Mouse (Mus musculus): Measurements from ENCODE around the gene Six5. TPM values are rescaled to one million over a fixed set of nuclear protein-coding genes. Genes with fewer than 3 reads are reported as not detected.

The Six5 gene
- polyA plus RNA-seq, 1 experiment from 2014 or later = 7.6 TPM

GRCm38 (mm10) chr7:19136673-19137334, 42.4 kb downstream of the Six5 start:
- Histone ChIP-seq H3K9ac (ENCODE audit: low read depth, low read length) (no peak overlapping the region), H3K36me3 (ENCODE audit: insufficient read depth, low read length) (peaks cover 47% of the 10 kb centered on the region), H3K4me2 (ENCODE audit: low read length) (no peak overlapping the region), H3K4me1 (replicated peaks; ENCODE audit: insufficient read depth, low read length) (no peaks in the 10 kb centered on the region), H3K27ac (no peak overlapping the region), H3K4me3 (replicated peaks; ENCODE audit: low read depth, low read length) (no peak overlapping the region), H3K27me3 (ENCODE audit: insufficient read depth, low read length) (no peaks in the 10 kb centered on the region), H3K9me3 (replicated peaks; ENCODE audit: low read length) (no peaks in the 10 kb centered on the region)
- 90% methylated on average over 38 of the region's 38 CpGs for WGBS
- DNase-seq (ENCODE audit: low spot score) (no peak), ATAC-seq (replicated peaks; ENCODE audit: low FRiP score, low read depth) (no peak)
- TF ChIP-seq CTCF (IDR thresholded peaks at IDR 0.05; ENCODE audit: low read depth) = no peak

- Histone ChIP-seq H3K9ac (ENCODE audit: low read depth, low read length) (no peak overlapping the region), H3K27me3 (ENCODE audit: insufficient read depth, low read length) (no peaks in the 10 kb centered on the region), H3K9me3 (replicated peaks; ENCODE audit: low read length) (no peaks in the 10 kb centered on the region), H3K4me3 (replicated peaks; ENCODE audit: low read depth, low read length) (no peak overlapping the region), H3K36me3 (ENCODE audit: insufficient read depth, low read length) (peaks cover 47% of the 10 kb centered on the region), H3K4me1 (replicated peaks; ENCODE audit: insufficient read depth, low read length) (no peaks in the 10 kb centered on the region), H3K4me2 (ENCODE audit: low read length) (no peak overlapping the region), H3K27ac (no peak overlapping the region)
- WGBS = 39% methylated on average over 5 of the region's 5 CpGs
- peak; percentile 60 for DNase-seq (ENCODE audit: low spot score)
- TF ChIP-seq CTCF (IDR thresholded peaks at IDR 0.05; ENCODE audit: low read depth) = peak; percentile 67
- no peak for ATAC-seq (replicated peaks; ENCODE audit: low FRiP score, low read depth)
Measured at GRCm38 (mm10) chr7:19137380-19137779, 43.0 kb downstream of the Six5 start.

GRCm38 (mm10) chr7:19146793-19147192, 52.4 kb downstream of the Six5 start:
- Histone ChIP-seq H3K27me3 (ENCODE audit: insufficient read depth, low read length) (no peaks in the 10 kb centered on the region), H3K4me3 (replicated peaks; ENCODE audit: low read depth, low read length) (no peak overlapping the region), H3K9ac (ENCODE audit: low read depth, low read length) (no peak overlapping the region), H3K27ac (no peak overlapping the region), H3K4me1 (replicated peaks; ENCODE audit: insufficient read depth, low read length) (peaks cover 13% of the 10 kb centered on the region), H3K9me3 (replicated peaks; ENCODE audit: low read length) (no peaks in the 10 kb centered on the region), H3K36me3 (ENCODE audit: insufficient read depth, low read length) (peaks cover 10% of the 10 kb centered on the region; the same call in 1 of the 2 replicates), H3K4me2 (ENCODE audit: low read length) (no peak overlapping the region)
- ATAC-seq (replicated peaks; ENCODE audit: low FRiP score, low read depth) (no peak), DNase-seq (ENCODE audit: low spot score) (no peak)
- WGBS = 93% methylated on average over 10 of the region's 10 CpGs
- TF ChIP-seq CTCF (IDR thresholded peaks at IDR 0.05; ENCODE audit: low read depth) = no peak

GRCm38 (mm10) chr7:19147497-19148045, 53.2 kb downstream of the Six5 start:
- Histone ChIP-seq H3K9ac (ENCODE audit: low read depth, low read length) (no peak overlapping the region), H3K27me3 (ENCODE audit: insufficient read depth, low read length) (no peaks in the 10 kb centered on the region), H3K36me3 (ENCODE audit: insufficient read depth, low read length) (peaks cover 15% of the 10 kb centered on the region; the same call in 1 of the 2 replicates), H3K27ac (no peak overlapping the region), H3K4me3 (replicated peaks; ENCODE audit: low read depth, low read length) (no peak overlapping the region), H3K4me1 (replicated peaks; ENCODE audit: insufficient read depth, low read length) (peaks cover 13% of the 10 kb centered on the region), H3K4me2 (ENCODE audit: low read length) (no peak overlapping the region), H3K9me3 (replicated peaks; ENCODE audit: low read length) (no peaks in the 10 kb centered on the region)
- DNase-seq (ENCODE audit: low spot score) (peak; percentile 43), ATAC-seq (replicated peaks; ENCODE audit: low FRiP score, low read depth) (no peak)
- 39% methylated on average over 6 of the region's 6 CpGs for WGBS
- TF ChIP-seq CTCF (IDR thresholded peaks at IDR 0.05; ENCODE audit: low read depth) = no peak

Small RNAs within 50 kb of the gene (microRNA-seq; reads per million reads assigned to microRNA genes)
- not detected for gene Mir3100

Other genes with a start within 250 kb of the Six5 start
- gene Pglyrp1, start 223.3 kb upstream of the Six5 start, polyA plus RNA-seq (2015; fragmentation: Nextera tagmentation; extraction: Ambion mirVana) = 2.6 and 3.2 TPM in 2 replicates
- gene Ccdc61, start 184.2 kb upstream of the Six5 start, polyA plus RNA-seq (2015; fragmentation: Nextera tagmentation; extraction: Ambion mirVana) = 22.4 and 26.3 TPM in 2 replicates
- gene Nova2, start 168.7 kb upstream of the Six5 start, polyA plus RNA-seq (2015; fragmentation: Nextera tagmentation; extraction: Ambion mirVana) = 0.55 and 0.58 TPM in 2 replicates
- gene Nanos2, start 107.2 kb upstream of the Six5 start, polyA plus RNA-seq (2015; fragmentation: Nextera tagmentation; extraction: Ambion mirVana) = 0.09 TPM in 1 of 2 replicates, not detected in the other
- 3.3 and 3.6 TPM in 2 replicates for gene Mypop, start 103.3 kb upstream of the Six5 start, polyA plus RNA-seq (2015; fragmentation: Nextera tagmentation; extraction: Ambion mirVana)
- gene Irf2bp1, start 90.5 kb upstream of the Six5 start, polyA plus RNA-seq (2015; fragmentation: Nextera tagmentation; extraction: Ambion mirVana) = 15.2 and 17.3 TPM in 2 replicates
- gene Foxa3, start 71.1 kb upstream of the Six5 start, polyA plus RNA-seq (2015; fragmentation: Nextera tagmentation; extraction: Ambion mirVana) = 0.53 and 0.57 TPM in 2 replicates
- gene Sympk, start 70.2 kb upstream of the Six5 start, polyA plus RNA-seq (2015; fragmentation: Nextera tagmentation; extraction: Ambion mirVana) = 16.6 and 17.6 TPM in 2 replicates
- not detected in 2 replicates for gene Rsph6a, start 39.9 kb upstream of the Six5 start, polyA plus RNA-seq (2015; fragmentation: Nextera tagmentation; extraction: Ambion mirVana)
- gene Dmwd, start 18.4 kb upstream of the Six5 start, polyA plus RNA-seq (2015; fragmentation: Nextera tagmentation; extraction: Ambion mirVana) = 12.2 and 16.9 TPM in 2 replicates
- gene Dmpk, start 10.7 kb upstream of the Six5 start, polyA plus RNA-seq (2015; fragmentation: Nextera tagmentation; extraction: Ambion mirVana) = 9.4 and 11.6 TPM in 2 replicates
- gene Gm4969, start 23.8 kb downstream of the Six5 start, polyA plus RNA-seq (2015; fragmentation: Nextera tagmentation; extraction: Ambion mirVana) = 2.0 TPM in 2 replicates
- 12.1 and 13.0 TPM in 2 replicates for gene Fbxo46, start 25.3 kb downstream of the Six5 start, polyA plus RNA-seq (2015; fragmentation: Nextera tagmentation; extraction: Ambion mirVana)
- gene Qpctl, start 54.7 kb downstream of the Six5 start, polyA plus RNA-seq (2015; fragmentation: Nextera tagmentation; extraction: Ambion mirVana) = 13.3 and 15.4 TPM in 2 replicates
- gene Snrpd2, start 55.1 kb downstream of the Six5 start, polyA plus RNA-seq (2015; fragmentation: Nextera tagmentation; extraction: Ambion mirVana) = 119 and 127 TPM in 2 replicates
- gene Gipr, start 71.5 kb downstream of the Six5 start, polyA plus RNA-seq (2015; fragmentation: Nextera tagmentation; extraction: Ambion mirVana) = 0.08 and 0.09 TPM in 2 replicates
- gene Eml2, start 81.8 kb downstream of the Six5 start, polyA plus RNA-seq (2015; fragmentation: Nextera tagmentation; extraction: Ambion mirVana) = 10.6 and 13.1 TPM in 2 replicates
- gene Gpr4, start 117.9 kb downstream of the Six5 start, polyA plus RNA-seq (2015; fragmentation: Nextera tagmentation; extraction: Ambion mirVana) = 5.1 and 5.2 TPM in 2 replicates
- gene Opa3, start 133.7 kb downstream of the Six5 start, polyA plus RNA-seq (2015; fragmentation: Nextera tagmentation; extraction: Ambion mirVana) = 30.4 and 30.5 TPM in 2 replicates
- 89.4 and 94.4 TPM in 2 replicates for gene Vasp, start 177.2 kb downstream of the Six5 start, polyA plus RNA-seq (2015; fragmentation: Nextera tagmentation; extraction: Ambion mirVana)
- gene Ppm1n, start 185.5 kb downstream of the Six5 start, polyA plus RNA-seq (2015; fragmentation: Nextera tagmentation; extraction: Ambion mirVana) = 0.18 TPM in 1 of 2 replicates, not detected in the other
- 7.3 and 7.4 TPM in 2 replicates for gene Rtn2, start 188.0 kb downstream of the Six5 start, polyA plus RNA-seq (2015; fragmentation: Nextera tagmentation; extraction: Ambion mirVana)
- 0.11 TPM in 2 replicates for gene Fosb, start 215.5 kb downstream of the Six5 start, polyA plus RNA-seq (2015; fragmentation: Nextera tagmentation; extraction: Ambion mirVana)